Mouse (Mus musculus): ENCODE measurements around the gene D230025D16Rik. TPM values are rescaled to one million over a fixed set of nuclear protein-coding genes. Genes with fewer than 3 reads are reported as not detected.

D230025D16Rik gene
- 23.3 TPM for total RNA-seq (2023)

DNA sequence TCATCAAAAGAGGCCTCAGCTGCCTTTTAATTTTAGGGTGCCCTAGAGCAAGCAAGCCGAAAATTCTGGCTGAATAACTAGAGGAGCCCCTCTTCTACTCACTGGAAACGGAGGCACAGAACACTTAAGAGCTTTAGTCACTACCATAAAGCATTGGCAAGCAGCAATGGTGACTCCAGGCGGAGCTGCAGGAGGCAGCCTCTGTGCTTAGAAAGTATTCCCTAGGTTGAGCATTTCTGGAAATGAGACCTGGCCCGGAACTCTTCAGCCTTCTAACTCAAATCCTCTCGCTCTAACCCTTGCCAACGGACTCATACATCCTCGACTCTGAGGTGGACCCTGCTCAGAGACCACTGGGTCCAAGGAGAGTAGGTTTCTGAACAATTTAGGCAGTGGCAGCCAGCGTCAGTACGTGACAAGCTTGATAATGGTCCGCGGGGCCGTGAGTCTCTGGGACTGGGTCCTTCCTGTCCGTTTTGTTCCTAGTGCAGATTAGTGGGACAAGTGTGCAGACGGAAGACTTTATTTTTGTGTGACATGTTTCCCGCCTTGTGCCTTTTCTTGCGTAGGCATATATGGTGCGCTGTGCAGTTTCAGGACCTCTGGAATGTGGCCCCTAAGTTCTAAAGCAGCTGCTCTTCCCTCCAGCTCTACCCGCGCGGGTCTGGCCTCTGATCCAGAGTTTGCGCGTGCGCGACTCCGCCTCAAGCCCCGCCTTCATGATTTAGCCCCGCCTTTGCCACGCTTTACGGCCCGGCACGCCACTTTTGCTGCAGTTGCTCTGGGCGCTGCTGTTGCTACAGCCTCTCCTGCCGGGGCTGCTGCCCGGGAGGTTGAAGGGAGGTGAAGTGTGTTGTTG lies at the start of gene D230025D16Rik:
TSS of gene D230025D16Rik (plus strand) at position 733 of the 859 bp plus-strand sequence.

DNA sequence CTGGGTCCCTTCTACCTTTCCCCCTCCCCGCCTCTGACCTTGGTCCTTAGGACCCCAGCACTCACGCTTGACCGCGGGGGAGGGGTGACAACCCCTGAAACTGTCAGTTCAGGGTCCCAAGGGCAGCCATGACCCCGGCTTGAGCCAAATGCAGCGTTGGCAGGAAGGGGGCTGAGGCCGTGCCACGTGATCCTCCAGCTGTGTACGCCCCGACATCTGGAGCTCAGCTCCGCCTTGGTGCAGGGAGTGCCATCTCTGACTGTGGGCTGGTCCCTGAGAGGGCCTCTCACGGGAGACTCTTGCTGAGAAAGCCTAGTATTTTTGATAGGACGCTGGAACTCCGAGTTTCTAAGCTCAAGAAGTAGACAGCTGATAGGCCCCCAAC lies 30.0 kb downstream of the D230025D16Rik start, which contains the start of gene B3gnt9:
TSS of gene B3gnt9 (minus strand) at position 188 of the 385 bp plus-strand sequence.

DNA sequence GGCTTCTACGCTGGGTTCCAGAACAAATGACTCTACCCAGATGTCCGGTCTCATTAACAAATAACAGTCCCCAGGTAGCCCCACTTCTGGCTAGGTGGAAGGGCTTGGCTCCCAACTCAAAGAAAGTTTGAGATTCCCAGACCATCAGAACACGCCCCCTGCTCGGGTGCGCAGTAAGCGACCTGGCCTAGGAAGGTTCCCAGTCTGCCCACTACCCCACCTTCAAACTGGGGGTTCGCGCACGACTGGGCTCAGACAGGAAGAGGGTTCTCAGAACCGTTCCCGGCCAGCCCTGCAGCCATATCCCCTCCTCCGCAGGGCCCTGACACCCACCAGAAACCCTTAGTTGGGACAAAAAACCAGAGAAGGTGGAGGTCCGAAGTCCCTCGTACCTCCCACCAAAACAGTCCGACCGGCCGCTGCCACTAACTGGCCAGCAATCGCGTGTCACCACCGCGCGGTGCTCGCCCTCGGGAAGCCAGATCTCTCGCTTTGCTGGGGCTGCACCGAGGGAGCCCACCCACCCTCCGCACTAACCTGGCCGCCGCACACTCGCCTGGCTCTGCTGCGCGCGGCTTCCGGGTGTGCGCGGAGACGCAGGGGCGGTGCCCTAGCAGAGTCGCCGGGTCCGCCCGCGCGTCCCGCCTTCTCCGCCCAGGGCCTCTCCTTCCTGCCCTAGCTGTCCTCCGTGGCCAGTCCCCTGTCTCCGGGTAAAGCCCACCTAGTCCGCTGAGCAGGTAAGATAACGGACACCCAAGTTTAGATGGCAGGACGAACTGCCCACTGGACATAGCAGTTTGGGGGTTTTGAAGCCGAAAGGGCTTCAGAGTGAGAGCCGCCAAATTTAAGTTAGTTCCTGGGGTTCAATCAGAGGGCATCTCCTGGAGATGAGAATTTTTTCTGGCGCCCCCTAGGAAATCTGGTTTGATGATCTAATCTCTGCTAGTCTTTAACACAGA lies 39.4 kb downstream of the D230025D16Rik start, which contains the start of the genes Tradd and Fbxl8:
TSS of gene Tradd (minus strand) at position 586 of the 959 bp plus-strand sequence.
TSS of gene Fbxl8 (plus strand) at position 625 of the 959 bp plus-strand sequence.

DNA sequence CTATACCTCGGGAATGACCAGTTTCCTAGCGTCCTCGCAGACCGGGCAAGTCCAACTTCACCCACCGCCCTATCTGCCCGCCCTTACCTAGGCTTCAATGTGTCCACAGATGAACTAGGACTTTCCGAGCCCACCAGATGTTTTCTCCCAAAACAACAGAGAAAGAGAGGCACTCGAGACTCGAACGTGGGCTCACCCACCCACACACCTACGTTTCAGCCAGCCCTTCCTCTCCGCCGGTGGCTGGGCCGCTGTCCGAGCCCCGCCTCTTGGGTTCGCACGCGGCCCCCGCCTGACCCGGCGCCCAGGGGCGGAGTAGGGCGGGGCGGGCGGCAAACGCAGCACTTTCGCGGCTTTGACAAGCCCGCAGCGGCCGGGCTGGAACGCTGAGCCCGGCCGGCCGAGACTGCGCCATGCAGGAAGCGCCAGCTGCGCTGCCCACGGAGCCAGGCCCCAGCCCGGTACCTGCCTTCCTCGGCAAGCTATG lies 44.6 kb downstream of the D230025D16Rik start, which contains the start of gene Hsf4:
TSS of gene Hsf4 (plus strand) at position 341 of the 487 bp plus-strand sequence.

DNA sequence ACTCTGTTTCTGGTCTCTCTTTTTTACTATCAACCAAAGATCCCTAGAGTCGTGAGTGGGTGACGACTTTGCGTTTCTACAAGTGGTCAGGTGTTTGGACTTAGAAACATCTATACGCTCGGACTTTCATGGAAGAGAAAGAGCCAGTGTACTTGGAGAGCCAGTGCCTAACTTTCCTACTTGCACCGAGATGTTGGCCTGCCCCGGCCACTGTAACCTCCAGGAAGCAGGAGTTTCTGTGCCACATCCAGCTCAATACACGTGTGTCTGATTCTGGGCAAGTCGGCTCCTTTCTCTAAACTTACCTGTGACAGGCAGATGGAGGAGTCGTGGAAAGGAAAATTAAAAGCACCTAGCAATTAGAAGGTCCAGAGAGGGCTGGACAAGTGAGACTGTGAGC lies 50.9 kb downstream of the D230025D16Rik start, which contains the start of gene Nol3:
TSS of gene Nol3 (plus strand) at position 301 of the 400 bp plus-strand sequence.

DNA sequence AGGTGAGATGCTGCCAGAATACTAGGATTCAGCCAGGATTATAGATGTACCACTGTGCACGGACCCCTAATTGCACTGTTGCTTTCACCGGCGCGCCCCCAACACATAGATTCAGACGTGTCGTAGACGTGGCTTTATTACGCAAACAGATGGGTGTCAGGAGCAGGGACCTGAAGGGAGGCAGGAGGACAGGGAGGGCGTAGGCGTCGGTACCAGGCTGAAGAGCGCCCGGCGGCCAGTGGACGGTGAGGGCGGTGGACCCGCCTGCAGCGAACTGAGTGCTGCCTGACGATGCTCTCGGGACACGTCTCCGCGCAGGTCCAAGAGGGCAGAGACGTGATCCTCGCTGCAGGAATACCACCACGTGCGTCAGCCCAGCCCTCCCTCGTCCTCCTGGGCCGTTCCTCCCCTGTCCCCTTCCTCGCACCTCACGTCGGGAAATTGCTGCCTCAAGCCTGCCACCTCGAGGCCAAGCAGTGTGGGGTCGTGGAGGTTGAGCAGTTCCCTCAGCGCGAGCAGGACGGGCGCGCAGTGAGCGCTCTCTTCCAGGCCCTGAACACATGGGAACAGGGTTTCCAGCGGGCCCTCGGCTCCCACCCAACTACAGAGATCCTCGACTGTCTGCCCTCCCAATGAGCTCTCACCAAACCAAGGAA lies 65.0 kb downstream of the D230025D16Rik start, which contains the start of gene 4931428F04Rik:
TSS of gene 4931428F04Rik (minus strand) at position 60 of the 656 bp plus-strand sequence.

DNA sequence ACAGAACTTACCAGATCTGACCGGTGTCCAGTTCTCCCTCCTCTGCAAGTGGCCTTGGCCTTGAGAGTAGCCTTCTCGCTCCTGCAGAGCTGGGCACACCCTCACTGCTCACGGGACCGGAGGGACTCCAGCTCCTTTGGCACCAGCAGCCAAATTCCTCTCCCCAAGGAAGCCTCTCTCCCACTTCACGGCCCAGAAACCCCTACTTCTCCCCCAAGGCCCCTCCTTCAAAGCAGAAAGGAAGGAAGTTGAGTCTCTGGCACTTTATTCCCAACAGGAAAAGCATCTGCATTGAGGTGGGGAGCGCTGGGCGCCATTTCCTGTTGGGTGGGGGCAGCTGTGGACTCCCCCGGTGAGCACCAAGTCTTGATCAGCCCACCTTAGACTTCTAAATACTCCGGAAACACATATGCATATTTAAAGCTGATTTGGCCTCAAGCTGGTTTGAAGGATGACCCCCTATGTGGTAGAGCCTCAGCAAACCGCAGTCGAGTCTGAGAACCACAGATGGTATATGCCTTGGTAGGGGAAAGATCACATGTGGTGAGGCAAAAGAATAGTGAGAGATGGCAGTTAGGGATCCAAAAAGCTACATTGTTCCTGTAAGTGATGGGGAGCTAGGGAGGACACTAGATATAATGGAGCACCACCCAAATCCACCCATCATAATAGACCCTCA lies 71.1 kb downstream of the D230025D16Rik start, which contains the start of gene Exoc3l:
TSS of gene Exoc3l (minus strand) at position 207 of the 679 bp plus-strand sequence.

DNA sequence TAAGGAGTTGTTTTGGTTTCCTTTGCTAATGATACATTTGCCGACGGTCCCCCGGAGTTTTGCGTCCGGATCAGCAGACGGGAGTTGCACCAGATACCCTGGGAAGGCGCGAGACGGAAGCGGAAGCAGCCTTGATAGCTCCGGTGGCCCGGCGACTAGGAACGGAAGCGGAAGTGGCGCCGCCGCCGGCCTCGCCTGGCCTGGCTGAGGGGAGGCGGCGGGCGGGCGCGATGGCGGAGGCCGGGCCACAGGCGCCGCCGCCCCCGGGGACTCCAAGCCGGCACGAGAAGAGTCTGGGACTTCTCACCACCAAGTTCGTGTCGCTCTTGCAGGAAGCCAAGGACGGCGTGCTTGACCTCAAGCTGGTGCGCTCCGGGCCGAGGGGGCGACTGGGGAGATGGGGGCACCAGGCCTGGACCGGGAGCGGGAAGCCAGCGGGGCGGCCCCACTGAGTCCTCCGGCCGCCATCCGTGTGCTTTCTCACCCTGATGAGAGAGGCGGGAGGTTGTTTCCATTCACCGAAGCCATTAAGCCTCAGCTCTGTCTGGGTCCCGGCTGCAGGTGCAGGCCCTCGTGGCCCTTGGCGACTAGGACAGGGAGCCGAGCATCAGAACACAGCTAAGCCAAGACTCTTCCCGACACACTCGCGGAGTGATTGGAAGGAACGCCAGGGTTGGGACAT lies 72.7 kb downstream of the D230025D16Rik start, which contains the start of gene E2f4:
TSS of gene E2f4 (plus strand) at position 153 of the 682 bp plus-strand sequence.

Other genes starting within 250 kb of the D230025D16Rik start
- gene Ces2h, start 224.3 kb upstream of the D230025D16Rik start, total RNA-seq (2023): not detected
- not detected for gene Ces3a, start 176.5 kb upstream of the D230025D16Rik start, total RNA-seq (2023)
- not detected for gene Ces3b, start 141.4 kb upstream of the D230025D16Rik start, total RNA-seq (2023)
- gene Ces4a, start 93.3 kb upstream of the D230025D16Rik start, total RNA-seq (2023): not detected
- 96.8 TPM for gene Cbfb, start 54.5 kb upstream of the D230025D16Rik start, total RNA-seq (2023)
- 2.3 TPM for gene B3gnt9, start 30.0 kb downstream of the D230025D16Rik start, total RNA-seq (2023)
- gene Tradd, start 39.5 kb downstream of the D230025D16Rik start, total RNA-seq (2023): 22.7 TPM
- 10.0 TPM for gene Fbxl8, start 39.5 kb downstream of the D230025D16Rik start, total RNA-seq (2023)
- 0.94 TPM for gene Hsf4, start 44.7 kb downstream of the D230025D16Rik start, total RNA-seq (2023)
- gene Nol3, start 51.0 kb downstream of the D230025D16Rik start, total RNA-seq (2023): not detected
- gene 4931428F04Rik, start 64.7 kb downstream of the D230025D16Rik start, total RNA-seq (2023): 5.0 TPM
- 0.67 TPM for gene Exoc3l, start 71.0 kb downstream of the D230025D16Rik start, total RNA-seq (2023)
- gene E2f4, start 72.5 kb downstream of the D230025D16Rik start, total RNA-seq (2023): 90.3 TPM
- gene Elmo3, start 80.5 kb downstream of the D230025D16Rik start, total RNA-seq (2023): 4.6 TPM
- gene Lrrc29, start 101.1 kb downstream of the D230025D16Rik start, total RNA-seq (2023): 5.3 TPM
- gene Tmem208, start 101.2 kb downstream of the D230025D16Rik start, total RNA-seq (2023): 25.6 TPM
- 17.7 TPM for gene Fhod1, start 122.8 kb downstream of the D230025D16Rik start, total RNA-seq (2023)
- 0.82 TPM for gene Slc9a5, start 123.7 kb downstream of the D230025D16Rik start, total RNA-seq (2023)
- not detected for gene Plekhg4, start 148.1 kb downstream of the D230025D16Rik start, total RNA-seq (2023)
- gene Kctd19, start 188.4 kb downstream of the D230025D16Rik start, total RNA-seq (2023): not detected
- gene Lrrc36, start 188.4 kb downstream of the D230025D16Rik start, total RNA-seq (2023): not detected
- gene Tppp3, start 246.4 kb downstream of the D230025D16Rik start, total RNA-seq (2023): 0.82 TPM